Mouse (Mus musculus) right cerebral cortex, adult 2 months (tissue): ENCODE measurements around the gene Gm8994.

Experiments used
- DNase-seq, 2 experiments: peaks; one replicate each; pipeline ENCODE4 v3.0.0; 2021 to 2022; ENCODE audit warnings: low spot score in 2 of 2

Gene Gm8994

DNA sequence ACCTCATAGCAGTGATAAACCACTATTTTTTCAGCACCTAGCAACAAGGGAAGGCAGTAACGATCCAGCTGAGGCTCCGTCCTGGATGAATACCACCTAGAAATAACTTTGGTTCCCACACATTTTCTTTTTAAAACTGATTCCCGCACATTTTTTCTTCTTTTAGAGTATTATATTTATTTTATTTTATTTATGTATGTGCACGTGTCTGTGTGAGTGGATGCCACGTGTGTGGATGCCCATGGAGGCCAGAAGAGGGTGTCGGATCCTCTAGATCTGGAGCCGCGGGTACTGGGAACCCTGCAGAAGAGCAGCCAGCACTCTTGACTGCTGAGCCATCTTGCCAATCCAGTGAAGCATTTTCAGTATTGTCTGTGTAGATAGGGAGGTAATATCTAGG, 36.0 kb downstream of the Gm8994 start:
- no peak for DNase-seq

DNA sequence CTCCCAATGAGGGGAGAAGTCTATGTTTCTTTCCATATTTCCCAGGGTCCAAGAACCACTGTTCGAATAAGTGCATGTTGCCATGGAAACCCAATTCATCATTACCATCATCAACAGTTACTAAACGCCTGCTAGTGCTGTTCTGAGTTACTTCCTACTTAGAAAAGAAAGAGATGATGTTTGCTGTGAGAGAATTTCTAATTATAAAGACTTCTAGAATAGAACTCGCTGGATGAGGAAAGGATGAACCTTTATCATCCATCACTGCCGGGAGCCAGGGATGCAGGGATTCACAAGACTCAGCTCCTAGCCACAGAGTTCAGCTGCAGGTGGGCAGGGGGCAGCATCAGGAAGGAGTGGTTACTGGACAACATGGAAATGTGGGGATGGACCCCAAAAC, 36.7 kb downstream of the Gm8994 start:
- peak in 1 of 2 experiments; percentile 41 for DNase-seq

DNA sequence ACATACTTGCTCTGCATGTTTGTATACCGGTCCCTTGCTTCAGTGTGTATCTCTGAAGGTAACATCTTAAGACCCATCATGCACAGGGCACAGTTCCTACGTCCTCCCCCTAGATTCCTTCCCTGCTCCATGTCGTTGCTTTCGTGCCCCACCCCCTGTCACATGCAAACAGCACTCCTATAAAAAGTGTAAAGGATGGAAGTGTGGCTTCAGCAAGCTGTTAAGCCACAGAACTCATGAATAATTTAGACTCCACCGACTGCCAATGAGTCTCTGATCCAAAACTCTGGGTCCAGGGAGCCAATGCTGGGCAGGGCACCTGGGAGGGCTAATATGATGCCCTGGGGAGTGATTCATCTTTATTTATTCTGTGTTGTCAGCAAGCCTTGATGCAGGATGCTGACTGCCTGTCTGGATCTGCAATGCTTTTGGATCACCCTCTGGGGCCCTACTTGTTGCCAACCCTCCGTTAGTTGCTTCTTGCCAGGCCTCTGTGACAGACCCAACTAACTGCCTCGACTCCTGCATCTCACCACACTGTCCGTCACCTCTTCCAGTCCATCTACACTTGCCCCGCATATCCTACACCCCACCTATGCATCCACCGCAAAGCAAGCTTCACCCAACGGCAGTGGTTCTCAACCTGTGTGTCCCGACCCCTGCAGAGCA, 37.2 kb downstream of the Gm8994 start:
- DNase-seq: peak; percentile 44 to 51

DNA sequence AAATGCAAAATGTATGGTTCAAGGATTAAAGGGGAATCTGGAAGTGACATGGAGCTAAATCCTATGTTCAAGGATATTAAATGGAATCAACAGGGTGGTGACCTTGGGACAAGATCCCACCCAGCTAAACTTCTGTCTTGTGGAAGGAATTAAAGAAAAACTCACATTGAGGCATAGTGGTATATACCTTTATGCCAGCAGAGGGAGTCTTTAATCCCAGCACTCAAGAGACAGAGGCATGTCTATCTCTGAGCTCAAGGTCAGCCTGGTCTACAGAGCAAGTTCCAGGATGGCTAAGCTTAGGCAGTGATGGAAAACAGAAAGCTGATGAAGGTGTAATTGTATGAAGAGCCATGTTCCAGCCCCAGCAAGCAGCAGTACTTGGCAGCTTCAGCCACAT, 48.8 kb downstream of the Gm8994 start:
- DNase-seq: no peak
